Mouse (Mus musculus) brain, embryonic 14.5 days (tissue): ENCODE measurements around the gene Galr3.

Experiments
- CTCF ChIP-seq: fragments of 200-500 bp; IDR thresholded peaks from 2 replicates; pipeline ENCODE4 v1.5.1; 2012; ENCODE audit warnings: inconsistent platforms, mild to moderate bottlenecking, moderate library complexity, borderline replicate concordance; ENCODE audit not compliant: insufficient read depth, insufficient read length; ENCODE audit errors: extremely low read depth
- POLR2A ChIP-seq: fragments of 200-500 bp; IDR thresholded peaks from 2 replicates; pipeline ENCODE4 v1.6.1; 2012; ENCODE audit warnings: mild to moderate bottlenecking, inconsistent platforms, borderline replicate concordance; ENCODE audit not compliant: poor library complexity, insufficient read depth, insufficient read length, severe bottlenecking; ENCODE audit errors: extremely low read depth

- TF ChIP-seq CTCF: no peak
- no peak for TF ChIP-seq POLR2A
Measured at GRCm38 (mm10) chr15:79074446-79074845, 32.8 kb downstream of the Galr3 start.
